8 mouse cellular contexts compared by ENCODE assay signal in genomic region chr19:6552302-6553028, GRCm38 (mm10). TPM values are rescaled to one million over a fixed set of nuclear protein-coding genes. Genes with fewer than 3 reads are reported as not detected.
A peak's percentile ranks its signal among the peaks of the same experiment; 100 is the strongest.
DNase-seq lines count a peak whose midpoint lies in the region; ATAC-seq and TF ChIP-seq lines count a peak whose summit lies in the region.

No protein-coding gene starts in this region.

- no peaks in the 10 kb centered on the region; the same call in 1 of the 2 replicates for H3K27me3 ChIP-seq in heart, postnatal 0 days (ENCODE audit: control insufficient read depth, insufficient read depth, low read length)
- peaks cover 9% of the 10 kb centered on the region for H3K27me3 ChIP-seq in heart, embryonic 10.5 days (ENCODE audit: insufficient read depth, poor library complexity, severe bottlenecking)

- TF ChIP-seq CTCF in heart, postnatal 0 days (IDR thresholded peaks at IDR 0.05; ENCODE audit: low read depth), result peak; percentile 35

- no peak overlapping the region for H3K27ac ChIP-seq in heart, postnatal 0 days (ENCODE audit: low read depth)
- no peak overlapping the region for H3K27ac ChIP-seq in heart, embryonic 10.5 days

- H3K9ac ChIP-seq in heart, postnatal 0 days (replicated peaks; ENCODE audit: low read depth, low read length), result no peak overlapping the region

- no peak overlapping the region for H3K4me2 ChIP-seq in heart, postnatal 0 days (ENCODE audit: low read depth, low read length)

- TF ChIP-seq EP300 in heart, postnatal 0 days (IDR thresholded peaks at IDR 0.05; ENCODE audit: low read depth), result no peak

- no peak overlapping the region for H3K4me3 ChIP-seq in heart, postnatal 0 days (ENCODE audit: low read depth, low read length)
- no peak overlapping the region for H3K4me3 ChIP-seq in heart, embryonic 10.5 days

- no peaks in the 10 kb centered on the region for H3K9me3 ChIP-seq in heart, postnatal 0 days (replicated peaks; ENCODE audit: control insufficient read depth, low read length)
- no peaks in the 10 kb centered on the region for H3K9me3 ChIP-seq in heart, embryonic 10.5 days

- H3K4me1 ChIP-seq in heart, postnatal 0 days (ENCODE audit: control insufficient read depth, insufficient read depth), result no peaks in the 10 kb centered on the region; the same call in 1 of the 2 replicates
- H3K4me1 ChIP-seq in heart, embryonic 10.5 days, result 0 out of 2 replicates have a peak, but pooled peaks cover 15% of the 10 kb centered on the region

- no peak for DNase-seq in heart, postnatal 0 days (ENCODE audit: low spot score)
- DNase-seq in heart, embryonic 10.5 days (ENCODE audit: low spot score), result no peak
- DNase-seq in A20 (ENCODE audit: low read depth, low spot score), result peak; percentile 84
- DNase-seq in adrenal gland, adult 18-20 months (ENCODE audit: low spot score in 2 of 2), result peak; percentile 56 to 64
- DNase-seq in embryo, embryonic 10.5 days (ENCODE audit: low spot score), result peak; percentile 53
- DNase-seq in kidney, postnatal 10 days, result peak; percentile 76
- peak; percentile 52 for DNase-seq in thymus, postnatal 25 days

- ATAC-seq in heart, postnatal 0 days (ENCODE audit: insufficient read depth, low read depth), result no peak
- 0 out of 2 replicates have a peak, but pooled peaks have one; percentile 36 for ATAC-seq in monocyte, adult 5-6 weeks (replicated peaks; ENCODE audit: insufficient number of reproducible peaks, low FRiP score, low TSS enrichment, poor library complexity, severe bottlenecking)

- no peaks in the 10 kb centered on the region for H3K36me3 ChIP-seq in heart, postnatal 0 days (replicated peaks; ENCODE audit: control insufficient read depth, insufficient read depth, low read length)
- no peaks in the 10 kb centered on the region for H3K36me3 ChIP-seq in heart, embryonic 10.5 days

- WGBS in heart, postnatal 0 days, result 78% methylated on average over 4 of the region's 4 CpGs
- WGBS in heart, embryonic 10.5 days, result 71% methylated on average over 2 of the region's 4 CpGs

RNA-seq across cellular contexts. Expression of gene Slc22a12, which starts 9.6 kb away (rescaled TPM):
- total RNA-seq in heart, postnatal 0 days (2014; rRNA removed; ENCODE audit: low replicate concordance), result not detected in 2 replicates
- not detected in 2 replicates for polyA plus RNA-seq in heart, postnatal 0 days (2015; fragmentation: Nextera tagmentation; extraction: Ambion mirVana)
- polyA plus RNA-seq in heart, embryonic 10.5 days (2016; fragmentation: Nextera tagmentation; extraction: Ambion mirVana), result not detected in 2 replicates
- total RNA-seq in adrenal gland, adult 18-20 months (2021), result under 1 TPM in 1 of 2 experiments, not detected in 1; 0.17 TPM
- not detected in 3 replicates for total RNA-seq in monocyte, adult 5-6 weeks (2017)

Comparison
In these comparisons a context has a peak if more than half of its experiments do, and no peak if none do; other contexts are left out.
1. DNase-seq: peak in A20 (single experiment), adrenal gland, adult 18-20 months (2 of 2), embryo, embryonic 10.5 days (single experiment), kidney, postnatal 10 days (single experiment) and thymus, postnatal 25 days (single experiment); none in heart, postnatal 0 days (single experiment) and heart, embryonic 10.5 days (single experiment).